Mouse (Mus musculus) midbrain, embryonic 14.5 days (tissue): ENCODE measurements around the gene Mief2. TPM values are rescaled to one million over a fixed set of nuclear protein-coding genes. Genes with fewer than 3 reads are reported as not detected.

Experiments
- ATAC-seq: fragments of 200-750 bp; cut with Nextera tagmentation; 2 replicates; pipeline ENCODE4 v1.8.0; 2017; ENCODE audit warnings: moderate number of reproducible peaks, moderate library complexity; ENCODE audit not compliant: low FRiP score, low TSS enrichment
- DNase-seq: peaks from one replicate; pipeline ENCODE4 v3.0.0-alpha.2; 2015
- H3K27ac ChIP-seq: fragments of 300-500 bp; sonication (generic); replicated peaks from 2 replicates; pipeline ENCODE4 v1.5.1; 2014; ENCODE audit warnings: mild to moderate bottlenecking, low read depth, low read length, moderate library complexity
- H3K27me3 ChIP-seq: fragments of 300-500 bp; sonication (generic); 2 replicates; pipeline ENCODE4 v1.6.1; 2014; ENCODE audit warnings: low read length, control low read depth, mixed read lengths; ENCODE audit not compliant: control insufficient read depth, insufficient read depth
- H3K36me3 ChIP-seq: fragments of 300-500 bp; sonication (generic); 2 replicates; pipeline ENCODE4 v1.6.1; 2014; ENCODE audit warnings: low read length, control low read depth; ENCODE audit not compliant: control insufficient read depth, insufficient read depth
- H3K4me1 ChIP-seq: fragments of 300-500 bp; sonication (generic); 2 replicates; pipeline ENCODE4 v1.6.1; 2014; ENCODE audit warnings: mild to moderate bottlenecking, antibody characterized with exemption, low read length, control low read depth; ENCODE audit not compliant: control insufficient read depth, insufficient read depth
- H3K4me2 ChIP-seq: fragments of 300-500 bp; sonication (generic); 2 replicates; pipeline ENCODE4 v1.6.1; 2014; ENCODE audit warnings: mild to moderate bottlenecking, low read length, moderate library complexity
- H3K4me3 ChIP-seq: fragments of 300-500 bp; sonication (generic); replicated peaks from 2 replicates; pipeline ENCODE4 v1.5.1; 2014; ENCODE audit warnings: low read depth, low read length
- H3K9ac ChIP-seq: fragments of 300-500 bp; sonication (generic); replicated peaks from 2 replicates; pipeline ENCODE4 v1.6.1; 2014; ENCODE audit warnings: mild to moderate bottlenecking, low read length, moderate library complexity
- H3K9me3 ChIP-seq: fragments of 300-500 bp; sonication (generic); 2 replicates; pipeline ENCODE4 v1.6.1; 2016; ENCODE audit warnings: low read length, control low read depth, mixed read lengths; ENCODE audit not compliant: control insufficient read depth
- WGBS: fragments of 180-500 bp; shearing (Covaris S2); extraction: QIAGEN DNeasy Blood & Tissue Kit; methylation state at CpG from one replicate; pipeline ENCODE4 v1.1.7; 2014; 5-methylcytosine and 5-hydroxymethylcytosine counted together
- polyA plus RNA-seq: library from polyadenylated mRNA; unstranded; fragments of >200 nt; fragmentation: Nextera tagmentation; extraction: Ambion mirVana; gene quantifications from 2 replicates; pipeline ENCODE4 v1.2.1, GENCODE M21; 2014

The Mief2 gene
- polyA plus RNA-seq, 1 experiment from 2014 or later = 20.4 TPM

DNA sequence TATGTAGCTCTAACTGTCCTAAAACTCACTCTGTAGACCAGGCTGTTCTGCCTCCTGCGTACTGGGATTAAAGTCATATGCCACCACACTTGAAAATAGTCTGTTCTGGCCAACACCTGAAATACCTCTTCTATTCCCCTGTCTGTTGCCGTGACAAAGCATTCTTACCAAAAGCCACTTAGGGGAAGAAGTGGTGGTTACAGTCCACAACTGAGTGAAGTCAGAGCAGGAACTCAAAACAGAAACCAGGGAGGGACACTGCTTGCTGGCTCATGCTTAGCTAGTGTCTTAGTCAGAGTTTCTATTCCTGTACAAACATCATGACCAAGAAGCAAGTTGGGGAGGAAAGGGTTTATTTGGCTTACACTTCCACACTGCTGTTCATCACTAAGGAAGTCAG, 41.1 kb downstream of the Mief2 start:
- Histone ChIP-seq H3K9me3 (no peaks in the 10 kb centered on the region), H3K4me3 (no peak overlapping the region), H3K27me3 (no peaks in the 10 kb centered on the region), H3K4me2 (no peak overlapping the region), H3K36me3 (0 out of 2 replicates have a peak, but pooled peaks cover 2% of the 10 kb centered on the region), H3K27ac (no peak overlapping the region), H3K4me1 (no peaks in the 10 kb centered on the region), H3K9ac (no peak overlapping the region)
- DNase-seq (no peak), ATAC-seq (no peak)
- 87% methylated on average over 2 of the region's 2 CpGs for WGBS

DNA sequence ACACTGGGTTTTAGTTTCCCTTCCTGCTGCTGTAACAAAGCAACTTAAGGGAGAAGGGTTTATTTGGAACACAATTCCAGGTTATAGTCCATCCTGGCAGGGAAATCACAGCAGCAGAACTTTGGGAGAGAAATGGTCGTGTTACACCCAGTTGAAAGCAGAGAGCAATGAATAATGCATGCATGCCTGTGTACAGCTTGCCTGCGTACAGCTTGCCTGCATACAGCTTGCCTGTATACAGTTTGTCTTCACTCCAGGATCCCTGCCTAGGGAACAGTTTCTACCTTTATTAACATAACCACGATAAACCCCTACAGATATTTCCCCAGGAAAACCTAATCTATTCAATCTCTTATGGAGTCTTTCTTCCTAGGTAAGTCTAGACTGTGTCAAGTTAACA, 42.6 kb downstream of the Mief2 start:
- 0 out of 2 replicates have a peak, but pooled peaks cover 2% of the 10 kb centered on the region for H3K36me3 ChIP-seq
- H3K9me3 ChIP-seq = no peaks in the 10 kb centered on the region
- 78% methylated on average over 3 of the region's 3 CpGs for WGBS
- H3K27ac ChIP-seq = no peak overlapping the region
- no peak for DNase-seq
- peaks cover 6% of the 10 kb centered on the region for H3K4me1 ChIP-seq
- H3K9ac ChIP-seq = no peak overlapping the region
- no peak for ATAC-seq
- no peaks in the 10 kb centered on the region for H3K27me3 ChIP-seq
- no peak overlapping the region for H3K4me2 ChIP-seq
- H3K4me3 ChIP-seq = no peak overlapping the region

DNA sequence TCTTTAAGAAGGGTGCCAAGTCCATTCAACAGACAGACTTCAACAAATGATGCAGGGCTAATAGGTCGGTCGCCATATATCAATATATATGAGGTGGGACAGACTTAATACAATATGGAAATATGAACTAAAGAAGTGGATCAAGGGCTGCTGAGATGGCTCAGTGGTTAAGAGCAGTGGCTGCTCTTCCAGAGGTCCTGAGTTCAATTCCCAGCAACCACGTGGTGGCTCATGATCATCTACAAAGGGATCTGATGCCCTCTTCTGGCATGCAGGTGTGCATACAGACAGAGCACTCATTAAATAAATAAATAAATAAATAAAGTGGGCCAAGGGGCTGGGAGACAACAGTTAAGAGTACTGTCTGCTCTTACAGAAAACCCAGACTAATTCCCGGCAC, 44.0 kb downstream of the Mief2 start:
- H3K9me3 ChIP-seq = no peaks in the 10 kb centered on the region
- 87% methylated on average over 4 of the region's 4 CpGs for WGBS
- no peak overlapping the region for H3K27ac ChIP-seq
- no peak for ATAC-seq
- peaks cover 15% of the 10 kb centered on the region for H3K4me1 ChIP-seq
- no peak overlapping the region for H3K9ac ChIP-seq
- H3K27me3 ChIP-seq = no peaks in the 10 kb centered on the region
- no peak overlapping the region for H3K4me3 ChIP-seq
- no peak for DNase-seq
- no peaks in the 10 kb centered on the region for H3K36me3 ChIP-seq
- H3K4me2 ChIP-seq = no peak overlapping the region

- Histone ChIP-seq H3K36me3 (peaks cover 6% of the 10 kb centered on the region; the same call in 1 of the 2 replicates), H3K9ac (no peak overlapping the region), H3K27me3 (no peaks in the 10 kb centered on the region), H3K4me2 (no peak overlapping the region), H3K4me1 (peaks cover 29% of the 10 kb centered on the region), H3K9me3 (no peaks in the 10 kb centered on the region), H3K4me3 (no peak overlapping the region), H3K27ac (no peak overlapping the region)
- 89% methylated on average over 3 of the region's 3 CpGs for WGBS
- no peak for ATAC-seq
- DNase-seq = no peak
Observed at GRCm38 (mm10) chr11:60774158-60774689, 46.0 kb downstream of the Mief2 start.

DNA sequence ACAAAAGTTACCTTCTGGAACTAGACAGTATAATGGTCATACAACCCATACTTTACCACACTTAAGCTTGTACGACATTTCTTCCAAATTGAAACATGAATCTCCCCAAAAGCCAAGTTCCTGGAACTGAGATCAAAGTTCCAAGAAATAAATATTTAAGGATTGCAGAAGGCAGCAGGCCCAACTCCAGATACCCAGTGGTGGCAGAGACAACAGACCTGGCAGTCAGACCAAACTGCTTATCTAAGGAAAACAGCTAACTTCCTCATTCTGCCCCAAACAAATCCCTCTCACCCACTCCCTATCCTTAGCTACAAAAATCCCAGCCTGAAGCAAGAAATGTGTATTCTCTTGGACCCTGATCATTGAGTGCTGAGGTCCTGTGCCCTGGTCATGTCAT, 46.6 kb downstream of the Mief2 start:
- Histone ChIP-seq H3K9ac (no peak overlapping the region), H3K27me3 (no peaks in the 10 kb centered on the region), H3K27ac (no peak overlapping the region), H3K9me3 (no peaks in the 10 kb centered on the region), H3K4me3 (no peak overlapping the region), H3K4me2 (0 out of 2 replicates have a peak overlapping the region, but pooled peaks have one; percentile 88), H3K36me3 (peaks cover 11% of the 10 kb centered on the region), H3K4me1 (peaks cover 35% of the 10 kb centered on the region)
- WGBS = 93% methylated on average over 1 of the region's 1 CpGs
- DNase-seq (no peak), ATAC-seq (no peak)

- 54% methylated on average over 6 of the region's 6 CpGs for WGBS
- Histone ChIP-seq H3K36me3 (peaks cover 19% of the 10 kb centered on the region), H3K4me1 (peaks cover 42% of the 10 kb centered on the region), H3K4me3 (no peak overlapping the region), H3K27ac (no peak overlapping the region), H3K4me2 (peak overlapping the region; percentile 88), H3K27me3 (no peaks in the 10 kb centered on the region), H3K9ac (peak overlapping the region; percentile 1; the same call in 1 of the 2 replicates), H3K9me3 (no peaks in the 10 kb centered on the region)
- ATAC-seq (no peak), DNase-seq (no peak)
Observed at GRCm38 (mm10) chr11:60775578-60775977, 47.4 kb downstream of the Mief2 start.

DNA sequence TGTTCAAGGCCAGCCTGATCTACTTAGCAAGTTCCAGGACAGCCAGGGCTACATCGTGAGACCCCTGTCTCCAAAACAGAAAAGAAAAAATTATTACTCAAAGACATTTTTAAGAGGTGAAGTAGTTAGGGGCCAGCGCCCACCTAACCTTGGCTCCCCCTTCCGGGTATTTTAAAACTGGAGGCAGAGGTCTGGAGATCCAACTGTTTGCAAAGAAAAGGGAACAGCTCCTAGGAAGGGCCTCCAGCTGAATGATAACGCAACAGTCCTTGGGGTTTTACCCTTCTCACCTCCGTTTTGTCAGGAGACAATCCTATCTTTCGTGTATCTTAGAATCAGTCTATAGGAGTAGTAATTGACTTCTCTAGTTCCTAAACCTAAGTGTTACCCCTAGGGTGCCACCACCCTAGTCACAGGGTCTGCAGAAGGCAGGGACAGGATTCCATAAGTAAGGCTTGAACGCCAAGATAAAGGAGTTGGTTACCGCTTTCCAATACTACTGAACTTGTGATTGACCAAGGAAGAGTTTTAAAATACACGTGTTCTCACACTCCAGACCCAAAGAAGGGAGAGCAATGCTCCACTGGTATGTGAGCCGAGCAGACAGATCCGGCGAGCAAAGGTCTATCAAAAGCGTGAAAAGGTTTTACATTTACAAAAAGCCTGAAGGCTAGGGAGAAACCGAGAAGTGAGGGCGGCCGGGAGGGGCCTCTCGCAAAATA, 48.1 kb downstream of the Mief2 start:
- no peaks in the 10 kb centered on the region for H3K27me3 ChIP-seq
- H3K4me2 ChIP-seq = peak overlapping the region; percentile 88
- peaks cover 49% of the 10 kb centered on the region for H3K4me1 ChIP-seq
- no peak overlapping the region for H3K27ac ChIP-seq
- no peaks in the 10 kb centered on the region for H3K9me3 ChIP-seq
- H3K4me3 ChIP-seq = peak overlapping the region; percentile 69
- ATAC-seq (no peak), DNase-seq (no peak)
- H3K9ac ChIP-seq = peak overlapping the region; percentile 70
- WGBS = 7% methylated on average over 17 of the region's 17 CpGs
- H3K36me3 ChIP-seq = peaks cover 19% of the 10 kb centered on the region

GRCm38 (mm10) chr11:60776829-60777740, 48.9 kb downstream of the Mief2 start, which contains the start of the genes Top3a and Smcr8:
Gene Top3a, minus strand, starts transcription at chr11:60777365.
Gene Smcr8, plus strand, starts transcription at chr11:60777524.
- peak within 1 kb of the TSS; percentile 88 for H3K4me2 ChIP-seq
- H3K36me3 ChIP-seq = peaks cover 19% of the 10 kb centered on the region
- peak; percentile 94 for DNase-seq
- H3K4me3 ChIP-seq = peak within 1 kb of the TSS; percentile 69
- H3K4me1 ChIP-seq = peaks cover 57% of the 10 kb centered on the region
- H3K27me3 ChIP-seq = no peaks in the 10 kb centered on the region
- peak within 1 kb of the TSS; percentile 55 for H3K27ac ChIP-seq
- ATAC-seq = peak; percentile 96
- H3K9ac ChIP-seq = peak within 1 kb of the TSS; percentile 70
- WGBS = under 1% methylated on average over 62 of the region's 62 CpGs
- H3K9me3 ChIP-seq = no peaks in the 10 kb centered on the region
